Mouse (Mus musculus) thymus, postnatal 25 days (tissue): ENCODE measurements around the gene Foxa1.

Experiments used
- DNase-seq: peaks from one replicate; pipeline ENCODE4 v3.0.0; 2022

The Foxa1 gene

DNA sequence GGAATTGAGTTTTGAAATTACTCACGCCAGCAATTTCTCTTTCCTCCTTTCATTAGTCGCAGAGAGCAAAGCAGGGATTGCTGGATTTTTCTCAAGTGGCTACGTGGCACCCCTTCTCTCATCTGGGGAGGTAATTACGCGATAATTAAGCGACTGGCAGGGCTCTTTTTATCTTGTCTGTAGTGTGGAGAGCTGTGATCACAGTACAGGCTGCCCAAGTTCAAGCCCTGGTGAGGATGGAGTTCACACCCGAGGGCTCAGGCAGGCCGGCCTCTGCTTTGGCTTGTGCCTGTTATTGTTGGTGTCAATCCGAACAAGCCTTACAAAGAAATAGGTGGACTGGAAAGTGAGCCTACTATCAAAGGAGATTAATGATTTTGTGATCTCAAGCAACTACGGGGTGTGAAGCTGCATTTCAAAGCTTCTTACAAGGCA, 7.1 kb downstream of the Foxa1 start:
- DNase-seq = no peak

DNA sequence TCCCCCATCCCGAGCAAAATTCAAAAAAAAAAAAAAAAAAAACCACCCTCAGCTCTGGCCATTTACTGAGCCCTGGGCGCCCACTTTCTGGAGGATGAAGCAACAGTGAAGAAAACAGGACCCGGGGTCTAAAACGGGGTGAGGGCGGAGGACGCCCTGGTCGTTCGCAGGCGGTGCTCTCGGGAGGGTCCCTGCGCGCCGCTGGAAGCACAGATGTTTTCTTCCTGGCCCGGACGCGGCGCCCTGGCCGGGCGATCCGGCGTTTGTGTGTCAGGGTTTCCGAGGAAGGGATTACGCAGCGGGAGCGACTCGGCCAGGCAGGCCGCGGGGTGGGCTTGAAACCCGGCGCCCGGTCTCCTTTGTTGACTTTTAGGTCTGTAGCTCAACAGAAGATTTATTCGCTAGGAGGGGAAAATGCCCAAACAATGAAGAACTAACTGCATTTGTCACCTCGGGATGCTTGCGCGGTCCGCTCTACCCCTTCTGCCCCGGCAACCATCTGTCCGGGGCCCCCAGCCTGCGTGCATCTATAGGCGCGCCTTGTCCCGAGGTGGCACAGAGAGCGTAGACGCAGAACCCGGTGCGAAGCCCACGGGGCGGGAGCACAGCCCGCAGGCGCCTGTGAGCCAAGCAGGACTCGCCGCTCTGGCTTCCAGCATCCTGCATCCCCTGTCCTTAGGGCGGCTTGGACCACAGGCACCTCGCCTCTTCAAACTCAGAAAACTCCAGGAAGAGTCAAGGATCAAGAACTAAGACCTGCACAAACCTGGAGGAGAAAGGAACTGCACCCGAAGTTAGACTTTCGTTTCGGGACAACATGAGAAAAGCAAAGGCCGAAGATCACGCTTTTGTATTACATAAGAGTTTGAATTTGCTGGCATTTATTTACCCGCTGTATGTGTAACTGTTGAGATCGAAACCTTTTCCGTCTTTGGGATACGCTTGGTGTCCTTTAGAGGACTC, 7.8 kb downstream of the Foxa1 start:
- DNase-seq = no peak

- no peak for DNase-seq
These were observed 8.7 kb downstream of the Foxa1 start for GRCm38 (mm10) chr12:57537791-57538587.

DNA sequence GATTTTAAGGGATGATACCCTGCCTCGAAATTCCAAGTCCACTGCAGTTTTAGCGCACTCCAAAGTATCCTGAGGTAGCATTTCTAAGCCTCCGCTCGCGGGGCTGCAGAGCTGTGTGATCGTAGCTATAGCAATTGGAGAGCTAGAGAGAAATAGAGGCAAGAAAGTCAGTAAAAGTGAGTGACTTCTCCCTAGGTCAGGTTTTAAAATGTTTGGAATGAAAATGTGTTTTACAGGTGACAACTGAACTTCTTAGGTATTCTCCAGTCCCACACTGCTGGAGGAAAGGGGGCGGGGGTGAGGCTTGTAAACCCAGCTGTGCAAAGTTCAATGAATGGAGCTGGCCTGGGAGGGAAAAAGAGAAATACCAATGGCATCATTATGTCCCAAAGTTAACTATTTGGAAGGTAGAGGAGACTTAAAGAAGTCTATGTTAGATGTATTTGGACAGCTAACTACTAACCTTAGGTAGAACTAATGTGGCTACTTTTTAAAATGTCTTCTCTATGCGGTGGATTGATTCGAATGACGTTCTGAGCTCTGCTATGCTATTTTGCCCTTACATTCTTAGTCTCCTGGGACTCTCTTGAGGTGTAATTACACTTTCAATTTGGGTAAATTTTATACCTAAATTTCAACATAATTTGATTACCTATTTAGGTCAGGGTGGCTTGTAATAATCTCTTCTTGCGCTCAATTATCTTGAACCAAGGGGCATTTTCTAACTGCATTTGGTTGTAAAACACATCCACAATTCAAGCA, 9.6 kb downstream of the Foxa1 start:
- DNase-seq = no peak

GRCm38 (mm10) chr12:57536056-57536908, 10.4 kb downstream of the Foxa1 start:
- DNase-seq = no peak

GRCm38 (mm10) chr12:57534879-57535611, 11.7 kb downstream of the Foxa1 start:
- no peak for DNase-seq

DNA sequence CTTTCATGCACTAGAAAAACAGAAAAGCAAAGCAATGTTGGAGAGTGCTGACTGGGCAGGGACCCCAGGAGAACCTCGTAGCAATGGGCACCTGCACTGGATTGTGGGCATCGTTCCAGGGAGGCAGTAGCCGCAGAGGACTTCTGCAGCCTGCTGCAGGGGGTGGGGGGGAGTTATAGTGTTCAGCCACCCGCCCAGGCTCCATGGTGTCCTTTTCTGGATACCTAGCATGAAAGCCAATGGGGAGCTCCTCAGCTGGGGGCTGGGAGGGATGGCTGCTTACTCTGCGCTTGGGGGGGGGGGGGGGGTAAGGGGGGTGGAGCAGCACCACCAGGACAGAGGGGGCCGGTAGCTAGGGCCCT, 12.2 kb downstream of the Foxa1 start:
- DNase-seq = no peak

- no peak for DNase-seq
These were observed 16.2 kb downstream of the Foxa1 start for GRCm38 (mm10) chr12:57530474-57530873.

GRCm38 (mm10) chr12:57528335-57528734, 18.4 kb downstream of the Foxa1 start:
- no peak for DNase-seq

GRCm38 (mm10) chr12:57515702-57516377, 30.9 kb downstream of the Foxa1 start:
- no peak for DNase-seq

DNA sequence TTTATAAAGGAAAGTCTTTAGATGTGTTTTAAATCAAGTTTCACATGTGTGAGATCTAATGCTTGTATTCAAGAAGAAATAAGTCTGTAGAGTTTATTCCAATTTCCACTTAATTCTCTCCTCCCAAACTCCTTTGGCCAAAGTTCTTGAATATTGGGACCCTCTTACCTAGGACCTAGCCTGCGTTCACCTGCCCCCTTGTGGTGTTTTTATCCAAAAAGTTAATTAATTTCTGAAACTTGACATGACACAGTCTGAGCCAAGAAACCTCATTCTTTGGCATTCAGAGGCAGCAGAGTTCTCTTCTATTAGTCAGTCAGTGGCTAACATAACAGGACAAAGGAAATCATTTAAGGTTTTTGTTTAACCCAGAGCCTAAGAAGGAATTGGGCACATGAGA, 32.2 kb downstream of the Foxa1 start:
- no peak for DNase-seq

DNA sequence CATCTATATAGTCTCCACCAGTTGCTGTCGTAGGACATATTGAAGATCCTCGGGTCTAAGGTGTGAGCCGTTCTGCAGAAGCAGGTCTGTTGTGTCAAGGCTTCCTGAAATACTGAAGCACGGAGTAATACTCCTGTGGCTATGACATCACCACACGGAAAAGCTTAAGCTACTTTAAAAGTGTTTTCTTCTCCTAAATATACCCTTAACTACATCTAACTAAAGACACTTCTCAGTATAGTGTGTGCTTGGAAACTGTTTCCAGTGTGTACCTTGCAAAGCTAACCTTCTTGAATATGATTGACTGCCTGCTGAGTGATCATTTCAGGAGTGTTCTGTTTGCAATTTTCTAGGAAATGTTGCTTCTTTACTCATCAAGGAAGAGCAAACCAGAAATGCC, 35.2 kb downstream of the Foxa1 start:
- no peak for DNase-seq

DNA sequence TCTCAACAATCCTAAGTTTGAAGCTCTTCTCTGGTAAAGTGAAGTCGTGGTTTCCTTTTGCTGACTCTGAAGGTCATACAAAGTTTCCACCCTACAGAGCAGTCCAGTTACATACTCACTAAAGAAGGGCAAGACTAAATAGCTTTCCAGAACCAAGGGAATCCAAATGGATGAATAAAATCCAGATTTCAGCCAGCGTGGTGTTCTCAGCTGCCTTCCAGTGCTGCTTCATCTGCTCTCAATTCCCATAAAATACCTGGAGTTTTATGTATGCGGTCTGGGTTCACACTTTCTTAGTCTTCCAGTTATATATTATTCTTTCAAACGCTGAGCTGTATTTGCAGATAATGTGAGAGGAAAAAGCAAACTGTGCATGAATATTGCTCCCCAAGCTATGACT, 35.6 kb downstream of the Foxa1 start:
- DNase-seq = no peak

DNA sequence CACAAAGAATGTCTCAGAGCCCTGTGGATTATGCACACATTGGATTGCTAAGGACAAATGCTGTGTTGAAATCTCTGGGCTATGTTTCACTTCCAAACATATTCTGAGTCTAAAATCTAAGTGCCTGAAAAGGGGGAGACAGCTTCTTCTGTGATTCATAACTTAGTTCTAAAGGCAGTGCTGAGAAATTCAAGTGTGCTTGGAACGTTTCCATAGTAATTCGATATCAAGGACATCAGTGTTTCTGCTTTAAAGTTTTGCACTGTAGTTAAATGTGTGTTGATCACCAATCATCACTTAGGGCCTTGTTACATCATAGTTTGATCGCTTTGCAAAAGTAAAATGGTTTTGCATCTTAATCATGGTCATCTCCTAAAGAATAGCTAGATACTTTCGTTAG, 37.0 kb downstream of the Foxa1 start:
- DNase-seq = no peak

- DNase-seq = no peak
These were observed 37.8 kb downstream of the Foxa1 start for GRCm38 (mm10) chr12:57508938-57509337.

- no peak for DNase-seq
These were observed 41.4 kb downstream of the Foxa1 start for GRCm38 (mm10) chr12:57505329-57505728.

DNA sequence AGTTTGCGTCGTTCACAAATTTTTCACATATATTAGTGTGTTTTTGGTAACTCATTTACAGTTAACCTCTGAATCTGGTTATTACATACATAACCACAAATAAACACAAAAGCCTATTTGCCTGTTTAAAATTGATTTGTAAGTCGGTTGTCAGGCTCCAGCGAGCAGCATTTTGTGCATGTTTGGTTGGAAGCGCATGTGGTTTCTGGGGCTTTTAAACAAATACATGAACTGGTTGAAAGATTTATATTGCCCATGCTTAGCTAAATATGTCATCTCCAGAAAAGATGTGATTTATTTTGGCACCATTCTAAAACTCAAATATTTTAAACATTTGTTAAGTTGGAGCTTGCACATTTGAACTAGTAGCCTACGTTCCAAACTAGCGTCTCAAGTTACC, 46.5 kb downstream of the Foxa1 start:
- DNase-seq = no peak

DNA sequence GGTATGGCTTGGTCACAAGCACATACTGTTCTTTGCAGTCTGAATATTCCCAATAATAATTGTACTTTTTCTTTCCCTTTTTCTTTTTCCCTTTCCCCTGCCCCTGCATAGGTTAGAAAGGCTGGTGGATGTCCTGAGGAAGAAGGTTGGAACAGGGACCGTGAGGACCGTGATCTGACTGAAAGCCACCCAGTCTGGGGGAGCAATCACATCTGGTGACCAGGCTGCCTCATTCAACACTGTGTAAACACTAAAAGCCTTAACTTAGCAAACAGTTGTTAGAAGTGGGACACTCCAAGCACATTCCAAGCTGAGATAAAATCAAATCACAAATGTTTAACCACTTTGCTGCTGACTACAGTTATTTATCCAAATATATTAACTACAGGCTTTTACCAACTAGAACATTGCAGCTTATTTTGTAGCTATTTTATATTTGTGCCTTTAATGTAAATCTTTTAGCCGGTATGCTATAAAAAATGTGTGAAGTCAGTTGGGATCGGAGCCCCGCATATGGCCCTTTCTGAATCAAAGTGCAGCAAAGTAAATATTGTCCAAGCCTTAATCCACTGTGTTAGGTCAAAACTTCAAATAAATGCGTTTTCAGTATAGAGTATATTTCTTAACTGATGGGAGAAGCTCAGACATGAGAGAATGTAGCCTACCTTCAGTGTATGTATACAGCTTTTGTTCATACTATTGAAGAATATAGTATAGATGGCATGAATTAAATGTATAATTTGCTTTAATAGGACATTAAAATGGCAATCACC, 50.2 kb downstream of the Foxa1 start:
- DNase-seq = no peak
